8 mouse cellular contexts compared by ENCODE assay signal in genomic region chr17:24488186-24488661, GRCm38 (mm10). TPM values are rescaled to one million over a fixed set of nuclear protein-coding genes. Genes with fewer than 3 reads are reported as not detected.
DNase-seq lines count a peak whose midpoint lies in the region; ATAC-seq and TF ChIP-seq lines count a peak whose summit lies in the region.

TSS of gene Caskin1 (plus strand) at chr17:24488601.

- no peak within 1 kb of the TSS for H3K27ac ChIP-seq in kidney, adult 2 months (ENCODE audit: insufficient read depth, low read depth, low read length)
- peak within 1 kb of the TSS; percentile 61; the same call in 1 of the 2 replicates for H3K27ac ChIP-seq in embryonic facial prominence, embryonic 14.5 days (replicated peaks; ENCODE audit: low read depth, low read length)

- H3K4me1 ChIP-seq in kidney, adult 2 months (ENCODE audit: control insufficient read depth, insufficient read depth, low read length), result no peaks in the 10 kb centered on the region
- peaks cover 4% of the 10 kb centered on the region; the same call in 1 of the 2 replicates for H3K4me1 ChIP-seq in embryonic facial prominence, embryonic 14.5 days (ENCODE audit: control insufficient read depth, insufficient read depth, low read length)

- TF ChIP-seq CTCF in kidney, adult 2 months (conservative IDR thresholded peaks at IDR 0.05; ENCODE audit: insufficient read depth, insufficient read length, low read depth, low read length), result no peak

- WGBS in kidney, adult 2 months, result 1% methylated on average over 44 of the region's 45 CpGs
- 3% methylated on average over 8 of the region's 45 CpGs for WGBS in embryonic facial prominence, embryonic 14.5 days

- peak within 1 kb of the TSS; percentile 96 for H3K4me2 ChIP-seq in embryonic facial prominence, embryonic 14.5 days (ENCODE audit: low read depth, low read length)

- no peaks in the 10 kb centered on the region for H3K36me3 ChIP-seq in kidney, adult 2 months (ENCODE audit: control insufficient read depth, insufficient read depth, low read length)
- H3K36me3 ChIP-seq in embryonic facial prominence, embryonic 14.5 days (ENCODE audit: control insufficient read depth, insufficient read depth, low read length), result no peaks in the 10 kb centered on the region

- TF ChIP-seq POLR2A in kidney, adult 2 months (IDR thresholded peaks at IDR 0.05; ENCODE audit: low read depth, low read length), result no peak

- DNase-seq in kidney, adult 2 months, result no peak
- no peak for DNase-seq in kidney, adult 18-20 months
- no peak for DNase-seq in adrenal gland, adult 8-10 months
- DNase-seq in embryonic facial prominence, embryonic 14.5 days (ENCODE audit: low spot score), result peak; percentile 19
- peak; percentile 52 to 68 for DNase-seq in layer of hippocampus, postnatal 10 days (ENCODE audit: low spot score in 2 of 2)
- peak; percentile 22 for DNase-seq in lung, postnatal 36 days
- DNase-seq in telencephalon, adult 2 months (ENCODE audit: low read depth, low spot score), result peak; percentile 79
- no peak for DNase-seq in ovary, postnatal 10 days (ENCODE audit: low spot score)

- no peaks in the 10 kb centered on the region for H3K9me3 ChIP-seq in embryonic facial prominence, embryonic 14.5 days (ENCODE audit: control insufficient read depth, low read length)

- peak within 1 kb of the TSS; percentile 53 for H3K4me3 ChIP-seq in kidney, adult 2 months (ENCODE audit: insufficient read depth, low read depth, low read length)
- peak within 1 kb of the TSS; percentile 74 for H3K4me3 ChIP-seq in embryonic facial prominence, embryonic 14.5 days (ENCODE audit: low read depth, low read length)

- no peak for ATAC-seq in embryonic facial prominence, embryonic 14.5 days (ENCODE audit: low read depth)

- H3K27me3 ChIP-seq in kidney, adult 2 months (replicated peaks; ENCODE audit: control insufficient read depth, insufficient read depth, low read length), result no peaks in the 10 kb centered on the region; the same call in 1 of the 2 replicates
- H3K27me3 ChIP-seq in embryonic facial prominence, embryonic 14.5 days (replicated peaks; ENCODE audit: control insufficient read depth, insufficient read depth, low read length), result peaks cover 26% of the 10 kb centered on the region

- peak within 1 kb of the TSS; percentile 80 for H3K9ac ChIP-seq in embryonic facial prominence, embryonic 14.5 days (ENCODE audit: low read depth, low read length)

RNA-seq across cellular contexts. Expression of gene Caskin1, which starts in this region (rescaled TPM):
- 0.52 and 0.80 TPM in 2 replicates for polyA plus RNA-seq in kidney, adult 2 months (2012; rRNA removed)
- 10 to 100 TPM; 49.1 to 61.2 (median 53.8) TPM for total RNA-seq in adrenal gland, adult 8-10 months (2022)
- polyA plus RNA-seq in embryonic facial prominence, embryonic 14.5 days (2014; fragmentation: Nextera tagmentation; extraction: Ambion mirVana), result 2.9 and 3.7 TPM in 2 replicates
- 100 to 1,000 TPM; 170 to 175 TPM for total RNA-seq in layer of hippocampus, postnatal 10 days (2021)

Comparison
In these comparisons a context has a peak if more than half of its experiments do, and no peak if none do; other contexts are left out.
1. DNase-seq: peak in embryonic facial prominence, embryonic 14.5 days (single experiment), layer of hippocampus, postnatal 10 days (2 of 2), lung, postnatal 36 days (single experiment) and telencephalon, adult 2 months (single experiment); none in kidney, adult 2 months (single experiment), kidney, adult 18-20 months (single experiment), adrenal gland, adult 8-10 months (single experiment) and ovary, postnatal 10 days (single experiment).